Mouse (Mus musculus) hindbrain, embryonic 16.5 days (tissue): ENCODE measurements around the gene Fbxo3. TPM values are rescaled to one million over a fixed set of nuclear protein-coding genes. Genes with fewer than 3 reads are reported as not detected.
A peak's percentile ranks its signal among the peaks of the same experiment; 100 is the strongest.
"Not testable (repeated sequence)": the region's sequence is repeated elsewhere in the genome, so short reads cannot be mapped to it uniquely, and the experiment has no call there.

Experiments used
- ATAC-seq: fragments of 200-750 bp; cut with Nextera tagmentation; 2 replicates; pipeline ENCODE4 v1.8.0; 2017; ENCODE audit warnings: moderate TSS enrichment, moderate library complexity
- H3K27ac ChIP-seq: fragments of 300-500 bp; sonication (generic); 2 replicates; pipeline ENCODE4 v1.5.1; 2014; ENCODE audit warnings: low read depth, mild to moderate bottlenecking, control low read depth, low read length, moderate library complexity
- H3K27me3 ChIP-seq: fragments of 300-500 bp; sonication (generic); replicated peaks from 2 replicates; pipeline ENCODE4 v1.6.1; 2014; ENCODE audit warnings: low read length; ENCODE audit not compliant: control insufficient read depth, insufficient read depth
- H3K36me3 ChIP-seq: fragments of 300-500 bp; sonication (generic); 2 replicates; pipeline ENCODE4 v1.6.1; 2014; ENCODE audit warnings: mild to moderate bottlenecking, low read length, moderate library complexity, mixed read lengths; ENCODE audit not compliant: control insufficient read depth, insufficient read depth
- H3K4me1 ChIP-seq: fragments of 300-500 bp; sonication (generic); 2 replicates; pipeline ENCODE4 v1.6.1; 2014; ENCODE audit warnings: low read depth, low read length; ENCODE audit not compliant: control insufficient read depth, insufficient read depth
- H3K4me2 ChIP-seq: fragments of 300-500 bp; sonication (generic); 2 replicates; pipeline ENCODE4 v1.6.1; 2014; ENCODE audit warnings: mild to moderate bottlenecking, low read length, control low read depth, moderate library complexity
- H3K4me3 ChIP-seq: fragments of 300-500 bp; sonication (generic); 2 replicates; pipeline ENCODE4 v1.5.1; 2014; ENCODE audit warnings: mild to moderate bottlenecking, low read length, control low read depth, moderate library complexity
- H3K9ac ChIP-seq: fragments of 300-500 bp; sonication (generic); 2 replicates; pipeline ENCODE4 v1.6.1; 2014; ENCODE audit warnings: low read depth, mild to moderate bottlenecking, control low read depth, low read length, moderate library complexity
- H3K9me3 ChIP-seq: fragments of 300-500 bp; sonication (generic); 2 replicates; pipeline ENCODE4 v1.6.1; 2014; ENCODE audit warnings: mild to moderate bottlenecking, low read length, moderate library complexity; ENCODE audit not compliant: control insufficient read depth
- WGBS: fragments of 180-500 bp; shearing (Covaris S2); extraction: QIAGEN DNeasy Blood & Tissue Kit; methylation state at CpG from one replicate; pipeline ENCODE4 v1.1.7; 2014; 5-methylcytosine and 5-hydroxymethylcytosine counted together
- polyA plus RNA-seq: library from polyadenylated mRNA; unstranded; fragments of >200 nt; fragmentation: Nextera tagmentation; extraction: Ambion mirVana; gene quantifications from 2 replicates; pipeline ENCODE4 v1.2.1, GENCODE M21; 2015

Gene Fbxo3
- 74.0 and 77.8 TPM in 2 replicates for polyA plus RNA-seq

DNA sequence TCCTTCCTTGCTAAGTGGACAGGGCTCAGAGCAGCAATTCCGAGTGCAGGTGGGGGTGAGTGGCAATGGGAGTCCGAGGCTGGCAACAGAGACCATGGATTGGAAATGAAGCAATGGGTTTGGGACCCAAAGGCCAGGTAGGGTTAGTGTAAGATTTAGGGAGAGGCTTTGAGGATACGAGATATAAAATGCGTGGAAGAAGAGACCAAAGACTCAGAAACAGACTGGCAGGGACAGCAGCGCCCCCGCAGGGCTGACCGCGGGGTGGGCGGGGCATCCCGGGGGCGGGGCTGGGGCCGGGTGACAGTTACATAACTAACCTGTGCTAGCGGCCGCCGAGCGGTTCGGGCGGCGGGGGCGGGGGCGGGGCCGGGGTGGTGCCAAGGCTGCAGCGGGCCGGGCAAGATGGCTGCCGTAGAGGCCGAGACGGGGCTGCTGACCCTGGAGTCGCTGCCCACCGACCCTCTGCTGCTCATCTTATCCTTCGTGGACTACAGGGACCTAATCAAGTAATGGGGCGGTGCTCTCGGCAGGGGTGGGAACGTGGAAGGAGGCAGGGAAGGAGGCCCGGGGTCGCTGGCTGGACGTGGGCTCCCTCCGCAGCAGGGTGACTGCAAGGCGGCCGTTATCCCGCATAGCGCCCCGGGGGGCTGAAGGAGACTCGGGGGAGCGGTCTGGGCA, at the start of gene Fbxo3:
Gene Fbxo3, plus strand, starts transcription at position 264 of the 681 bp plus-strand sequence.
- no peaks in the 10 kb centered on the region; the same call in 1 of the 2 replicates for H3K36me3 ChIP-seq
- 1% methylated on average over 40 of the region's 44 CpGs for WGBS
- H3K4me2 ChIP-seq, result peak within 1 kb of the TSS; percentile 63
- peak within 1 kb of the TSS; percentile 83 for H3K27ac ChIP-seq
- peak within 1 kb of the TSS; percentile 97 for H3K9ac ChIP-seq
- H3K9me3 ChIP-seq, result no peaks in the 10 kb centered on the region
- peak within 1 kb of the TSS; percentile 95 for H3K4me3 ChIP-seq
- peak; percentile 97 for ATAC-seq
- peaks cover 12% of the 10 kb centered on the region for H3K4me1 ChIP-seq
- no peaks in the 10 kb centered on the region for H3K27me3 ChIP-seq

DNA sequence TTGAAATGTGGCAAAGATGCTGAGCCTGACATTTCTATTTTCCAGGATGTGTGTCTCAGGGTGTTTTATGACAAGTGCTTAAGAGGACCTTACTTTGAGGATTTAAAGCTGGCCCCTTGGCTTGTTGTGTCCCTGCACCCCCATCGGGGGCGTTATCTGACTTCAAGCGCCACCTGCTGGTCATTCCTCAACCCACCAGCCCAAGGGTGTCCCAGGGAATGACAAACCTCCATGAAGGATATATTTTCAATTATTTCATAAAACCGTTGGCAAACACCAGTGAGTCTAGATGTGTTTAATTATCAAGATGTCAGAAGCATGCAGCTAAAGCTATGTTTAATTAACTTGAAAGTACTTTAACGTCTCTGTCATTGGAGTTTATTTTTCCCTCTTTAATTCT, 45.3 kb upstream of the Fbxo3 start:
- no peak overlapping the region for H3K9ac ChIP-seq
- H3K27me3 ChIP-seq, result no peaks in the 10 kb centered on the region
- H3K4me2 ChIP-seq, result no peak overlapping the region
- WGBS, result 7% methylated on average over 5 of the region's 5 CpGs
- peak; percentile 83 for ATAC-seq
- H3K9me3 ChIP-seq, result no peaks in the 10 kb centered on the region
- no peaks in the 10 kb centered on the region for H3K36me3 ChIP-seq
- H3K4me3 ChIP-seq, result no peak overlapping the region
- H3K27ac ChIP-seq, result no peak overlapping the region
- peaks cover 2% of the 10 kb centered on the region; the same call in 1 of the 2 replicates for H3K4me1 ChIP-seq

DNA sequence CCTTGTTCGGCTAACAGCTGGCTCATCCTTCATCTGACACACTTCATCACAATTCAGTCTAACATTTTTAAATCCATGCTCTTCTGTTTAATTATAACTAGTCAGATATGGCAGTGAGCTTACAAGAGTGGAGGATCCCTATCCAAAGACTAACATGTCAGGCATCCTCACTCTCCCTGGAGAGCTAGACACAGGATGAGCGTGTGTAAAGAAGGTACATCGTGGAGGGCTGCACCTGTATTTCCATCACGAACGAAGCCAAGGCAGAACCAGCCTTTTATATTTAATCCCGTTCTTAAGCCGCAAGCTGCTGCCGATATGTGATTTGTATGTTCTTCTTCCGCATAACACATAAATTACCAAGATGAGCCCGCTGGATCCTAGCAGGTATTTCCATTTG, 44.4 kb upstream of the Fbxo3 start:
- ATAC-seq, result no peak
- Histone ChIP-seq H3K4me3 (no peak overlapping the region), H3K36me3 (no peaks in the 10 kb centered on the region), H3K9ac (no peak overlapping the region), H3K27me3 (no peaks in the 10 kb centered on the region), H3K27ac (no peak overlapping the region), H3K4me2 (no peak overlapping the region), H3K9me3 (no peaks in the 10 kb centered on the region), H3K4me1 (no peaks in the 10 kb centered on the region)
- 91% methylated on average over 10 of the region's 10 CpGs for WGBS

DNA sequence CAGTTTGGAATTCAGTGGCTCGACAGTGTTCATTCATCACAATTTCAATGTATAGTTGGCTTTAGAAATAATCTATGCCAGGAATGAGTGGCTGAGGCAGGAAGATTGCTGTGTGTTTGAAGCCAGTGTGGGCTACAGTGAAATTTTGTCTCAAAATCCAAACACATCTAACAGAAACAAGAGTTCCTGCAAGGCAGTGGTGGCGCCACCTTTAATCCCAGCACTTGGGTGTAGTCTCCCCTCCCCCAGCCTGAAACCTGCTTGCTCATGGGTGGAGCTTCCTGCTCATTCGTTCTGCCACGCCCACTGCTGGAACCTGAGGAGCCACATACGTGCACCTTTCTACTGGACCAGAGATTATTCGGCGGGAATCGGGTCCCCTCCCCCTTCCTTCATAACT, 39.9 kb upstream of the Fbxo3 start:
- 82% methylated on average over 7 of the region's 8 CpGs for WGBS
- H3K36me3 ChIP-seq, H3K9ac ChIP-seq, H3K27ac ChIP-seq, H3K4me1 ChIP-seq, H3K9me3 ChIP-seq, ATAC-seq, H3K4me3 ChIP-seq, H3K4me2 ChIP-seq, H3K27me3 ChIP-seq: not testable (repeated sequence)

DNA sequence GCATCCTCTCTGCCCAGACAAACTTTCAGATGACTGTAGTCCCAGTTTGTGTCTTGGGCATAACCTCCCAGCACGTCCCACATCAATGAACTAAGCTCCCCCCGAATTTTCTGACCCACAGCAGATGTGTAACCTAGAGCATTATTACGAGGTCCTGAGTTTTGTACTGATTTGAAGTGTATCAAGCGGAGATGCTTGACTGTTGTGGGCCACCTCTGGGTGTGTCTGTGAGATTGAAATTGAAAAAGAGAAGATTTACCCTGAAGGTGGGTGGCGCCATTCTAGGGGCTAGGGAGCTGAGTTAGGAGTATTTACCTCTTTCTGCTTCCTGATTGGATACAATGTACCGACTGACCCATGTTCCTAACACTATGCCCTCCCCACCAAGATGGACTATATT, 37.8 kb upstream of the Fbxo3 start:
- Histone ChIP-seq H3K27me3 (no peaks in the 10 kb centered on the region), H3K4me3 (no peak overlapping the region), H3K4me2 (no peak overlapping the region), H3K27ac (no peak overlapping the region), H3K9ac (no peak overlapping the region), H3K4me1 (peaks cover 2% of the 10 kb centered on the region; the same call in 1 of the 2 replicates), H3K36me3 (no peaks in the 10 kb centered on the region), H3K9me3 (no peaks in the 10 kb centered on the region)
- ATAC-seq, result no peak
- 86% methylated on average over 6 of the region's 6 CpGs for WGBS

DNA sequence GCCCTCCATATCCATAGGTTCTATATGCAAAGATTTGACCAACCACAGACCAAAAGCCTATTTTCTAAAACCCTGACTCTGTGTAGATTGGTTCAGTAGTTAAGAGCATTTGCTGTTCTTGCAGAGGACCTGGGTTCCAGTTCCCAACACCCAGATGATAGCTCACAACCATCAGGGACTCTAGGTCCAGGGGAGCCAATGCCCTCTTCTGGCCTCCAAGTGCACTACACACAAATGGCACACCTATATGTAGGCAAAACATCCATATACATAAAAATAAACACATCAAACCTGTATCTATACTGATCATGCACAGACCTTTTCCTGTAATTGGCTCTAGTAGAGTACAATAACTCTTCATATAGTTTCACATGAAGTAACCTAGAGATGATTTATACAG, 36.2 kb upstream of the Fbxo3 start:
- H3K9ac ChIP-seq, result no peak overlapping the region
- no peaks in the 10 kb centered on the region for H3K27me3 ChIP-seq
- H3K36me3 ChIP-seq, result no peaks in the 10 kb centered on the region
- H3K4me1 ChIP-seq, result peaks cover 2% of the 10 kb centered on the region; the same call in 1 of the 2 replicates
- ATAC-seq, result no peak
- no peak overlapping the region for H3K4me2 ChIP-seq
- no peak overlapping the region for H3K4me3 ChIP-seq
- no peak overlapping the region for H3K27ac ChIP-seq
- H3K9me3 ChIP-seq, result no peaks in the 10 kb centered on the region

DNA sequence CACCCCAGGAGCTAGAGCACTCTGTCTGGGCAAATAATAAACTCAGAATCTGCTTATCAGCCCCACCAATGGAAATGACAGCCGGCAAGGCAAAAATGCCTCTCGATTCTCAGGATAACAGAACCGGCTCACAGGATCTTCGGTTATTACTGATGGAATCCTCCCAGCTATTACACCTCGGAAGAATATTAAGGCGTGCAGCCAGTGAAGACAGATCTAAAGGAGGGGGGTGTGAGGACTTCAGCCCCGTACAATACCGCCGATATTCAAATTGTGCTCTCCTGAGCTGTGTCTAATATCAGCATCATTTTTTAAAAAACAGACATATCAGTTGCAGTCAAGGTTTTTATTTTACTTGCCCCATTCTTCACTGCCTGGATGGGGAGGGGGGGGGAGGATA, 35.4 kb upstream of the Fbxo3 start:
- ATAC-seq, result peak; percentile 52; the same call in 1 of the 2 replicates
- Histone ChIP-seq H3K9me3 (no peaks in the 10 kb centered on the region), H3K27me3 (no peaks in the 10 kb centered on the region), H3K4me1 (peaks cover 2% of the 10 kb centered on the region; the same call in 1 of the 2 replicates), H3K36me3 (no peaks in the 10 kb centered on the region), H3K27ac (peak overlapping the region; percentile 56), H3K4me2 (peak overlapping the region; percentile 22), H3K4me3 (no peak overlapping the region), H3K9ac (no peak overlapping the region; the same call in 1 of the 2 replicates)
- WGBS, result 50% methylated on average over 9 of the region's 9 CpGs

DNA sequence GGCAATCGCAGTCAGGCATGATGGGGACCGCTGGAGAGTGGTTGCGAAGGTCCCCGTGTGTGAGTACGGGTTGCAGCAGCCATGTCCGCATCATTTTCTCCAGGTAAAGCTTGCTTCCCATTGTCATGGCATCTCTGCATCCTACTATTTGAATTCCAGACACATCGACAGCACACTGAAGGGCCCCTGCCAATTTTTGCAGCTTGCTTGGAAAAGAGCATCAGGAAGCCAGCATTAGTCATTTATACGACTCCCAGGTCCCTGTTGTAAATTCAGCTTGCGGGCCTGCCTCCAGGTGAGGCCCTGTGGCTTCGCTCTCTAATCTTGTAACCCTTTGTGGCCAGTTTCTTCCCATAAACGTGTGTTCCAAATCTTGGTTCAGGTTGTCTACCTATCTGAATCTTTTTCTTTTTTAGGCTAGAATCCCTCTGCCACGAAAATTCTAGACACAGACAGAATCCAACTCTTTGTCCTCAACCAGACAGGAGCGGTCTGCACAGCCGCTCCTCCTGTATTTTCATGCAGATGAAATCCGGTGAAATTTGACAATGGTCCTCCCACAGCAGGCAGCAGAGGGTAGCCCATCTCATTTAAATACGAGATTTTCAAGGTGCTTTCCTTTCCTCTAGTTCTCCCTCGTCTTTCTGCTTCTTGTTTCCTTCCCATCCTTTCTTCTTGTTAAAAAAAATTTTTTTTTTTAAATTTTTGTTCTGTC, 34.7 kb upstream of the Fbxo3 start:
- no peaks in the 10 kb centered on the region for H3K27me3 ChIP-seq
- peak; percentile 72 for ATAC-seq
- H3K9ac ChIP-seq, result peak overlapping the region; percentile 41; the same call in 1 of the 2 replicates
- H3K9me3 ChIP-seq, result no peaks in the 10 kb centered on the region
- H3K4me2 ChIP-seq, result peak overlapping the region; percentile 22
- WGBS, result 15% methylated on average over 17 of the region's 17 CpGs
- no peak overlapping the region for H3K4me3 ChIP-seq
- H3K27ac ChIP-seq, result peak overlapping the region; percentile 56
- no peaks in the 10 kb centered on the region for H3K36me3 ChIP-seq
- peaks cover 2% of the 10 kb centered on the region; the same call in 1 of the 2 replicates for H3K4me1 ChIP-seq

GRCm38 (mm10) chr2:104001076-104001475, 26.4 kb upstream of the Fbxo3 start:
- no peak overlapping the region for H3K27ac ChIP-seq
- H3K9ac ChIP-seq, result no peak overlapping the region
- no peaks in the 10 kb centered on the region for H3K36me3 ChIP-seq
- H3K9me3 ChIP-seq, result no peaks in the 10 kb centered on the region
- no peaks in the 10 kb centered on the region for H3K4me1 ChIP-seq
- WGBS, result 25% methylated on average over 2 of the region's 2 CpGs
- no peak overlapping the region for H3K4me2 ChIP-seq
- H3K4me3 ChIP-seq, result no peak overlapping the region
- no peak for ATAC-seq
- H3K27me3 ChIP-seq, result no peaks in the 10 kb centered on the region
